Mouse (Mus musculus) forebrain, embryonic 15.5 days (tissue): Measurements from ENCODE around the gene Trmt44. TPM values are rescaled to one million over a fixed set of nuclear protein-coding genes. Genes with fewer than 3 reads are reported as not detected.
"Not testable (repeated sequence)": the region's sequence is repeated elsewhere in the genome, so short reads cannot be mapped to it uniquely, and the experiment has no call there.

Experiments
- ATAC-seq: fragments of 200-750 bp; cut with Nextera tagmentation; replicated peaks from 2 replicates; pipeline ENCODE4 v1.8.0; 2017; ENCODE audit warnings: mild to moderate bottlenecking, moderate TSS enrichment, moderate library complexity
- H3K27ac ChIP-seq: fragments of 300-500 bp; sonication (generic); replicated peaks from 2 replicates; pipeline ENCODE4 v1.5.1; 2015; ENCODE audit warnings: mild to moderate bottlenecking, inconsistent platforms
- H3K27me3 ChIP-seq: fragments of 300-500 bp; sonication (generic); 2 replicates; pipeline ENCODE4 v1.6.1; 2015; ENCODE audit warnings: inconsistent platforms
- H3K36me3 ChIP-seq: fragments of 300-500 bp; sonication (generic); 2 replicates; pipeline ENCODE4 v1.6.1; 2015; ENCODE audit warnings: mild to moderate bottlenecking, inconsistent platforms
- H3K4me1 ChIP-seq: fragments of 300-500 bp; sonication (generic); 2 replicates; pipeline ENCODE4 v1.6.1; 2015; ENCODE audit warnings: inconsistent platforms
- H3K4me2 ChIP-seq: fragments of 300-500 bp; sonication (generic); replicated peaks from 2 replicates; pipeline ENCODE4 v1.6.1; 2015; ENCODE audit warnings: mild to moderate bottlenecking, inconsistent platforms
- H3K4me3 ChIP-seq: fragments of 300-500 bp; sonication (generic); 2 replicates; pipeline ENCODE4 v1.5.1; 2015; ENCODE audit warnings: mild to moderate bottlenecking, inconsistent platforms
- H3K9ac ChIP-seq: fragments of 300-500 bp; sonication (generic); replicated peaks from 2 replicates; pipeline ENCODE4 v1.6.1; 2015; ENCODE audit warnings: mild to moderate bottlenecking, inconsistent platforms
- H3K9me3 ChIP-seq: fragments of 300-500 bp; sonication (generic); 2 replicates; pipeline ENCODE4 v1.6.1; 2016; ENCODE audit warnings: inconsistent platforms
- WGBS: fragments of 180-500 bp; shearing (Covaris S2); methylation state at CpG from one replicate; pipeline ENCODE4 v1.1.7; 2015; ENCODE audit warnings: mixed read lengths; 5-methylcytosine and 5-hydroxymethylcytosine counted together
- polyA plus RNA-seq: library from polyadenylated mRNA; unstranded; fragments of >200 nt; fragmentation: Nextera tagmentation; extraction: Ambion mirVana; gene quantifications from 2 replicates; pipeline ENCODE4 v1.2.1, GENCODE M21; 2015

The Trmt44 gene
- polyA plus RNA-seq, 1 experiment from 2014 or later: 8.3 TPM

DNA sequence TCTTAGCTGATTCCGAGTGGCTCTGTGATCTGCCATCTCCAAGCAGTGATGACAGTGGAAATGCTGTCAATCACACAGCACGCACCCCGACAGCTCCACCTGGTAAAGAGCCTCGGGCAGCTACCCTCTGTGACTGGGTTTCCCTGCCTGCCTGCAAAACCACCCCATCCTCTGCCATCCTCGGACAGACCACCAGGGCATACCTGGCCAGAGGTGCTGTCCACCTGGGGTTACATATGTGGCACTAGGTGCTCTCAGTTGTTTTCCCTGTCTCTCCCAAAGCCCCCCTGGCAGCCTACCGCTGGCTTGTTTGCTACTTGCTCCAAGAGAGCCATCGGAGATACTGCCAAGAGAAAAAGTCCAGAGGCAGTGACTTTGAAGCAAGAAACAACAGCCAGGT is 31.9 kb upstream of the Trmt44 start:
- Histone ChIP-seq H3K36me3 (peaks cover 10% of the 10 kb centered on the region), H3K9ac (no peak overlapping the region), H3K9me3 (no peaks in the 10 kb centered on the region), H3K27ac (no peak overlapping the region), H3K4me3 (no peak overlapping the region), H3K4me2 (no peak overlapping the region), H3K27me3 (no peaks in the 10 kb centered on the region), H3K4me1 (peaks cover 3% of the 10 kb centered on the region; the same call in 1 of the 2 replicates)
- ATAC-seq: no peak
- 94% methylated on average over 7 of the region's 7 CpGs for WGBS

DNA sequence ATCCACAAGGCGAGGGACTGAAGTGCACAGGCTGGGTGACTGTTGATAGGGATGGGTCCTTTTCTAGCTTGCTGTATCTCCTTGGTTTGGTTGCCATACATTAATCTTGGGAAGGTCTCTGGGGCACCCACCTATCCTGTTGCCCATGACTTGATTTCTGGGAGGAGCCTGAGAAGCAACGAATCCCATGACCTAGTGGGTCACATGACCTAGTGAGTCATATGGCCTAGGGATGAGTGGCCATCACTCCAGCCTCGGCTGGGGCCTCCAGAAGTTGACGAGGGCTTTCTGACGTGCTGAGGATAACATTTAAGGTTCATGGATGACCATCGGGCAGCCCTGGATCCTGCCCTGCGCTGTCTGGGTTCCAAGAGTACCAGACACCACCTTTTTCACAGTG is 30.5 kb upstream of the Trmt44 start:
- H3K36me3 ChIP-seq: peaks cover 21% of the 10 kb centered on the region
- no peaks in the 10 kb centered on the region for H3K27me3 ChIP-seq
- no peak overlapping the region for H3K9ac ChIP-seq
- 83% methylated on average over 7 of the region's 7 CpGs for WGBS
- no peaks in the 10 kb centered on the region for H3K9me3 ChIP-seq
- H3K4me3 ChIP-seq: no peak overlapping the region
- no peak for ATAC-seq
- peaks cover 3% of the 10 kb centered on the region; the same call in 1 of the 2 replicates for H3K4me1 ChIP-seq
- no peak overlapping the region for H3K4me2 ChIP-seq
- no peak overlapping the region for H3K27ac ChIP-seq

DNA sequence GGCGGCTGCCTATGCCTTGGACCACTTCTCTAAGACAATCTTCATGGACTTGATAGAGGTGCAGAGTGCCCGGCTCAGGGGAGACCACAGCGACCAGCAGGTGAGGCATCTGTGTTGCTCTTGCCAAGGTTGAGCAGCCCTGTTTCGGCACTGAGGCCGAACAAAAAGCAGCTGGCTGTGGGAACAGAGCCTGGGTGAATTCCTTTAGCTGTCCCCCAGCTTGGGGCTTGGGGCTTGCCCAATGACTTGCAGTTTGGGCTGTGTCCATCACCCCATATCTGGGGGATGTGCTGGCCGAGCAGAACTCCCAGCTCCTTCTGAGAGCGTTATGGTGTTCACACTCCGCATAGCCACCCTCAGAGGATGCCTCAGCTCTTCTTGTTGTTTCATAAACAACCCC is 26.7 kb upstream of the Trmt44 start:
- H3K27ac ChIP-seq: no peak overlapping the region
- H3K4me1 ChIP-seq: no peaks in the 10 kb centered on the region
- H3K9me3 ChIP-seq: no peaks in the 10 kb centered on the region
- H3K36me3 ChIP-seq: peaks cover 47% of the 10 kb centered on the region
- no peak overlapping the region for H3K4me2 ChIP-seq
- WGBS: 91% methylated on average over 8 of the region's 8 CpGs
- H3K27me3 ChIP-seq: no peaks in the 10 kb centered on the region
- H3K9ac ChIP-seq: no peak overlapping the region
- ATAC-seq: no peak
- H3K4me3 ChIP-seq: no peak overlapping the region

- 84% methylated on average over 11 of the region's 11 CpGs for WGBS
- Histone ChIP-seq H3K27ac (no peak overlapping the region), H3K4me1 (no peaks in the 10 kb centered on the region), H3K9ac (no peak overlapping the region), H3K4me2 (no peak overlapping the region), H3K9me3 (no peaks in the 10 kb centered on the region), H3K4me3 (no peak overlapping the region), H3K27me3 (no peaks in the 10 kb centered on the region), H3K36me3 (peaks cover 47% of the 10 kb centered on the region)
- ATAC-seq: no peak
These were observed 25.4 kb upstream of the Trmt44 start for GRCm38 (mm10) chr5:35600233-35600632.

GRCm38 (mm10) chr5:35596169-35597160 is 21.6 kb upstream of the Trmt44 start:
- no peaks in the 10 kb centered on the region for H3K9me3 ChIP-seq
- H3K4me1 ChIP-seq: no peaks in the 10 kb centered on the region
- H3K27ac ChIP-seq: no peak overlapping the region
- no peaks in the 10 kb centered on the region for H3K27me3 ChIP-seq
- H3K4me3 ChIP-seq: no peak overlapping the region
- peaks cover 58% of the 10 kb centered on the region for H3K36me3 ChIP-seq
- no peak overlapping the region for H3K4me2 ChIP-seq
- WGBS: 89% methylated on average over 18 of the region's 18 CpGs
- ATAC-seq: no peak
- no peak overlapping the region for H3K9ac ChIP-seq

DNA sequence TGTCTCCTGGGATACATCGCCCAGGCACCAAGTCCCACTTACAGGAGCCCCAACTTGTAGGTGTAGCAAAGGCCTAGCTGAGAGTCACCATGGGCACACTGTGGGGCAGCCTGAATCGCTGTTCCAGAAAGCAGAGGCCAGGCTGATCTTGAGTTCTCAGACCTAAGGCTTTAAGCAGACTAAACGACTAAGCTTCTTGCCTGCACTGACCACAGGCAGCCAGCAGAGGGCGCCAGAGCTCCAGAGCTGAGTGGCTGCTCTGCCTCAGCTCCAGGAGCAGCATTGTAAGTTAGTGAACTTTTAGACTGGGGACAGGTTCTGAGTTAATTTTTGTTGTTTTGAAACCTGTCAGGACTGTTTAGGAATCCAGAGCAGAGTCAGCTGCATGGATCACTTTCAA is 20.8 kb upstream of the Trmt44 start:
- ATAC-seq: peak; percentile 35; the same call in 1 of the 2 replicates
- H3K27ac ChIP-seq: no peak overlapping the region
- H3K4me1 ChIP-seq: no peaks in the 10 kb centered on the region
- H3K9ac ChIP-seq: no peak overlapping the region
- peaks cover 62% of the 10 kb centered on the region for H3K36me3 ChIP-seq
- H3K9me3 ChIP-seq: no peaks in the 10 kb centered on the region
- 24% methylated on average over 4 of the region's 4 CpGs for WGBS
- no peak overlapping the region for H3K4me2 ChIP-seq
- no peaks in the 10 kb centered on the region for H3K27me3 ChIP-seq
- no peak overlapping the region for H3K4me3 ChIP-seq

DNA sequence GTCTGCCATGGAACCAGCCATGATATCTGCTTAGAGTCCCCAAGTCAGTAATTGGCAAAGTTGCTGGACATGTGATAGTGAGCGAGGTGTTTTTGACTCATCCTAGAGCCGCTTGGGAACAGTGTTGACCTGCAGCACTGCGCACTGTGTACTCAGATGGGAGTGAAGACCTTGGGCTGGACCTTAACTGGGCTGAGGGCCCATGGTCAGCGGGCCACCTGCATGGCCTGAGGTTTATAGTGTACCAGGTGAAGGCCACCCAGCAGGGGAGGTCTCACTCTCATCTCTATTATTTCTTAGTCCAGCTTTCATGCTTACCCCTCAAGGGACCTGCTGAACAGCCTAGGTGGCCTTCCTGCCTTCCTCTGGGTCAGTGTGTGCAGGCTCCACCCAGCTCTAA is 19.9 kb upstream of the Trmt44 start:
- no peak overlapping the region for H3K27ac ChIP-seq
- no peak overlapping the region for H3K4me2 ChIP-seq
- H3K9me3 ChIP-seq: no peaks in the 10 kb centered on the region
- peaks cover 63% of the 10 kb centered on the region for H3K36me3 ChIP-seq
- H3K4me1 ChIP-seq: no peaks in the 10 kb centered on the region
- no peak for ATAC-seq
- H3K9ac ChIP-seq: no peak overlapping the region
- H3K27me3 ChIP-seq: no peaks in the 10 kb centered on the region
- H3K4me3 ChIP-seq: no peak overlapping the region
- 91% methylated on average over 4 of the region's 4 CpGs for WGBS

DNA sequence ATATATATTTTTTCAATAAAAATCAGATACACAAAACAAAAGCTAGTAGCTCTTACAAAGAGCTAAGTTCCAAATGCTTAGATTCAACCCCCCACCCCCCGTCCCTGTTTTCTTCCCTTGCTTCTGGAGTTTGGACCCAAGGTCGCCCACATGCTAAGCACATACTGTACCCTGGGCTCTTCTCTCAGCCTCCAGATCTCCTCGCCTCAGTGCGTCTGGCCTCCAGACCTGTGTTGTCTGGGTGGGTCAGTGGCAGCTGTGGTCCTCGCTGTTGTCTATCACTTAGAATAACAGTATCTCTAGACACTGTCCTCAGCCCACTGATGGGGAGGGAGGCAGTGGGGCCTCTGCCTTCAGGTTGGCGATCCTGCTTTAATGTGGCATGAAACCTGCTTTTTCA is 18.4 kb upstream of the Trmt44 start:
- ATAC-seq: no peak

GRCm38 (mm10) chr5:35592824-35593223 is 18.0 kb upstream of the Trmt44 start:
- ATAC-seq: no peak
- H3K4me2 ChIP-seq: no peak overlapping the region
- 87% methylated on average over 4 of the region's 4 CpGs for WGBS
- H3K27ac ChIP-seq: no peak overlapping the region
- H3K27me3 ChIP-seq: no peaks in the 10 kb centered on the region
- H3K9me3 ChIP-seq: no peaks in the 10 kb centered on the region
- peaks cover 65% of the 10 kb centered on the region for H3K36me3 ChIP-seq
- H3K9ac ChIP-seq: no peak overlapping the region
- H3K4me3 ChIP-seq: no peak overlapping the region
- no peaks in the 10 kb centered on the region for H3K4me1 ChIP-seq

More for the DNA sequence above, 18.4 kb upstream of the Trmt44 start:
- no peaks in the 10 kb centered on the region for H3K4me1 ChIP-seq
- no peak overlapping the region for H3K4me3 ChIP-seq
- peaks cover 65% of the 10 kb centered on the region for H3K36me3 ChIP-seq
- H3K27ac ChIP-seq: no peak overlapping the region
- no peak overlapping the region for H3K9ac ChIP-seq
- 86% methylated on average over 6 of the region's 6 CpGs for WGBS
- H3K9me3 ChIP-seq: no peaks in the 10 kb centered on the region
- no peak overlapping the region for H3K4me2 ChIP-seq
- H3K27me3 ChIP-seq: no peaks in the 10 kb centered on the region

DNA sequence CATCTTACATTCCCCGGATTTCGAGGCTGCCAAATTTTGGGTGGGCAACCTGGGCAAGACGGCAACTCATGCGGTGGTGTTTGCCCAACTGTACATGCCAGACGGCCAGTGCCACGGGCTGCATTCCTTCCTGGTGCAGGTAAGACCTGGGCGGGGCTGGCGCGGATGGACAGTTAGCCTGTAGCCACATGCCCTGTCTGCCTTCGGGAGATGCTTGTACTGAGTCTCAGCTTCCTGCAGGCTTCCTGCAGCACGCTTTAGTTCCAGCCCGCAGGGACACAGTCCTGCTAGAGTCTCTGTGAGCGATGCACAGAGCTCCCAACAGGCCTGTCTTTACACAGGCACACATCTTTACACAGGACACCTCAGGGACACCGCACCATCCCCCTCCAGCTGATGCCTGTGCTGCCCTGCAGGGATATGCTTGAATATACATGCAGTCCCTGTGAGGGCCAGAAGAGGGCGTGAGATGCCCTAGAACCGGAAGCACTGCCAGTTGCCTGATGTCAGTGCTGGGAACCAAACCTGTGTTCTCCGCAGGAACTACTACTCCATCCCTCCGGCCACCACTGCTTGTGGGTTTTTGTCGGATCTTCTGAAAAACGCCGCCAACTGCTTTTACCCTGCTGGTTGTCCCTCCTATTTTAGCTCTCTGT is 17.3 kb upstream of the Trmt44 start:
- no peak overlapping the region for H3K4me2 ChIP-seq
- H3K27ac ChIP-seq: no peak overlapping the region
- H3K4me1 ChIP-seq: no peaks in the 10 kb centered on the region
- H3K9ac ChIP-seq: no peak overlapping the region
- no peak overlapping the region for H3K4me3 ChIP-seq
- no peak for ATAC-seq
- WGBS: 85% methylated on average over 21 of the region's 21 CpGs
- no peaks in the 10 kb centered on the region for H3K9me3 ChIP-seq
- H3K27me3 ChIP-seq: no peaks in the 10 kb centered on the region
- peaks cover 62% of the 10 kb centered on the region for H3K36me3 ChIP-seq

DNA sequence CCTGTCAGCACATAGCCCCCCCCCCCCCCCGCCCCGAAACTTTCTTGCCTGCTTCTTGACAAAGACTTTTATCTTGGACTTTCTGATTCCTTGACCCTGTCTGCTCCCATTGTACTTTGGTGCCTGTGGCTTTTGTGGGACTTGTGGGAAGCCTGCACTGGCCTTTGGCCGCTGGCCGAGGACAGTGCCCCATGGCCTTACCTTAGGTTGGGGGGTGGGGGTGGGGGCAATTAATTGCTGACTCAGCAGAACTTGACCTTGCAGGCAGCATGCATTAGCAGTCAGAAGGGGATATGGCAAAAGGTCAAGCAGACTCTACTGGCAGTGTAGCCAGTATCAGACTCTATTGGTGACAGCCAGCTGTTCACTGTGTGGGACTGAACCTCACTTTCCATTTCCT is 16.6 kb upstream of the Trmt44 start:
- Histone ChIP-seq H3K4me2 (no peak overlapping the region), H3K27me3 (no peaks in the 10 kb centered on the region), H3K4me1 (no peaks in the 10 kb centered on the region), H3K9ac (no peak overlapping the region), H3K36me3 (peaks cover 62% of the 10 kb centered on the region), H3K27ac (no peak overlapping the region), H3K4me3 (no peak overlapping the region), H3K9me3 (no peaks in the 10 kb centered on the region)
- 97% methylated on average over 4 of the region's 4 CpGs for WGBS
- ATAC-seq: no peak

DNA sequence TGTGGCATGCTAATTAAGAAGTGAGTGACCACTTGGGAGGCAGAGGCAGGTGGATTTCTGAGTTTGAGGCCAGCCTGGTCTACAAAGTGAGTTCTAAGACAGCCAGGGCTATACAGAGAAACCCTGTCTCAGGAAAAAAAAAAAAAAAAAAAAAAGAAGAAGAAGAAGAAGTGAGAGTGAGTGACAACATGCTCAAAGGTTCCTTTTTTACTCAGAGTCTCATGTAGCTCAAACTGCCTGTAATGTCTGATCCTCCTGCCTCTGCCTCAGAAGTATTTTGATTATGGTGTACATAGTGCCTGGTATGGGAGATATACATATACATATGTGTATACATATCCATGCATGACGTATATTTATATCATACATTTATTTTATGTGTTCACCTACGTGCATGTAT is 9.4 kb upstream of the Trmt44 start:
- H3K4me1 ChIP-seq: peaks cover 25% of the 10 kb centered on the region
- 92% methylated on average over 2 of the region's 2 CpGs for WGBS
- not testable (repeated sequence) for ATAC-seq, H3K4me3 ChIP-seq, H3K9ac ChIP-seq, H3K4me2 ChIP-seq, H3K27me3 ChIP-seq, H3K9me3 ChIP-seq, H3K27ac ChIP-seq
- peaks cover 15% of the 10 kb centered on the region for H3K36me3 ChIP-seq
